Mouse (Mus musculus): ENCODE data around the gene Ucp1. TPM values are rescaled to one million over a fixed set of nuclear protein-coding genes. Genes with fewer than 3 reads are reported as not detected.

Gene Ucp1
- not detected for polyA plus RNA-seq (2017; shearing (Covaris generic))

GRCm38 (mm10) chr8:83290176-83290575, at the start of gene Ucp1:
TSS of gene Ucp1 (plus strand) at chr8:83290352.

DNA sequence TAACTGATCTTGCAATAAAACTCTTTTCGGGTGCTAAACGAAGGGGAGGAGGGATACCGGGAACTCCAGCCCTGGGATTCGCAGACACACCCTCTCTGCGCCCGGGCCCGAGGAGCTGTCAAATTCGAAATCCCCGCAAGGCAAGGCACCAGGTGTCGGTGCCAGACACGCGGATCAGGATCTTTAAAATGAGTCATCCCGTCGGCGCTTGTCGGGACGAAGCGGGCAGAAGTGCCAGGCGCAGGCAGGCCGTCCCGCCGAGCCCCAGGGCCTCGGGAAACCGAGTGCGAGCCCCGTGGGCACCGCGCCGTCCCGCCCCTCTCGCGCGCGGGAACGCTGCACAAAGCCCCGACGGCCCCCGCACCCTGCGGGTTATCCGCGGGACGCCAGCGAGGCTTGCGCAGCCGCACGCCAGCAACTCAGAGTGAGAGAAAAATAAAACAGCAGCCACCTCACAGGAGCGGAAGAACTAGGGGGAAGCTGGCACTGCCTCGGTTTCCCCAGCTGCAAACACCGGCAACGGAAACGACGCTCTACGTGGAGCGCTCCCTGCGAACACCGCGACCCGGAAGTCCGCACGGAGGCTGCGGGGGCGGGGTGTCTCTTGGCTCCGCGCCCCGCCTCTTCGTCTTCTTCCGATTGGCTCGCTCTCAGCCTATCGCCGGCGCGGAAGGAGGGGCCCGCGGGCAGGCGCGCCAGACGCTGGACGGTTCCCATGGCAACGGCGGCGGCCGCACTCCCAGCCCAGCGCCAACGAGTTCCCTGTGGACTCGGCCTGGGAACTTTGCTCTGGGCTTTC, 41.9 kb downstream of the Ucp1 start, which contains the start of gene Elmod2:
Gene Elmod2, minus strand, starts transcription at position 588 of the 799 bp plus-strand sequence.

Other genes starting within 250 kb of the Ucp1 start
- 0.16 TPM for gene Tbc1d9, start 125.0 kb upstream of the Ucp1 start, polyA plus RNA-seq (2017; shearing (Covaris generic))
- not detected for gene Gm10645, start 124.2 kb upstream of the Ucp1 start, polyA plus RNA-seq (2017; shearing (Covaris generic))
- gene Elmod2, start 42.1 kb downstream of the Ucp1 start, polyA plus RNA-seq (2017; shearing (Covaris generic)) = 10.5 TPM
- gene Mgat4d, start 58.1 kb downstream of the Ucp1 start, polyA plus RNA-seq (2017; shearing (Covaris generic)) = not detected
- gene Clgn, start 99.5 kb downstream of the Ucp1 start, polyA plus RNA-seq (2017; shearing (Covaris generic)) = not detected
- gene Scoc, start 168.0 kb downstream of the Ucp1 start, polyA plus RNA-seq (2017; shearing (Covaris generic)) = 29.7 TPM
- gene Olfr370, start 245.4 kb downstream of the Ucp1 start, polyA plus RNA-seq (2017; shearing (Covaris generic)) = 0.05 TPM